Mouse (Mus musculus) limb, embryonic 15.5 days (tissue): ENCODE data around the gene Hoxb3. TPM values are rescaled to one million over a fixed set of nuclear protein-coding genes. Genes with fewer than 3 reads are reported as not detected.

Source experiments
- ATAC-seq: fragments of 200-750 bp; cut with Nextera tagmentation; 2 replicates; pipeline ENCODE4 v1.8.0; 2017; ENCODE audit warnings: low read depth, moderate TSS enrichment; ENCODE audit not compliant: insufficient number of reproducible peaks, low FRiP score, low TSS enrichment
- H3K27ac ChIP-seq: fragments of 300-500 bp; sonication (generic); 2 replicates; pipeline ENCODE4 v1.5.1; 2015; ENCODE audit warnings: moderate library complexity, mild to moderate bottlenecking, inconsistent platforms
- H3K27me3 ChIP-seq: fragments of 300-500 bp; sonication (generic); 2 replicates; pipeline ENCODE4 v1.6.1; 2015; ENCODE audit warnings: inconsistent platforms
- H3K36me3 ChIP-seq: fragments of 300-500 bp; sonication (generic); 2 replicates; pipeline ENCODE4 v1.6.1; 2015; ENCODE audit warnings: inconsistent platforms
- H3K4me1 ChIP-seq: fragments of 300-500 bp; sonication (generic); 2 replicates; pipeline ENCODE4 v1.6.1; 2015; ENCODE audit warnings: inconsistent platforms
- H3K4me2 ChIP-seq: fragments of 300-500 bp; sonication (generic); 2 replicates; pipeline ENCODE4 v1.6.1; 2015; ENCODE audit warnings: mild to moderate bottlenecking, inconsistent platforms
- H3K4me3 ChIP-seq: fragments of 300-500 bp; sonication (generic); 2 replicates; pipeline ENCODE4 v1.5.1; 2015; ENCODE audit warnings: mild to moderate bottlenecking, inconsistent platforms
- H3K9ac ChIP-seq: fragments of 300-500 bp; sonication (generic); 2 replicates; pipeline ENCODE4 v1.6.1; 2015; ENCODE audit warnings: inconsistent platforms
- H3K9me3 ChIP-seq: fragments of 300-500 bp; sonication (generic); 2 replicates; pipeline ENCODE4 v1.6.1; 2016; ENCODE audit warnings: inconsistent platforms
- WGBS: fragments of 180-500 bp; shearing (Covaris S2); methylation state at CpG from one replicate; pipeline ENCODE4 v1.1.7; 2015; 5-methylcytosine and 5-hydroxymethylcytosine counted together
- polyA plus RNA-seq: library from polyadenylated mRNA; unstranded; fragments of >200 nt; fragmentation: Nextera tagmentation; extraction: Ambion mirVana; gene quantifications from 2 replicates; pipeline ENCODE4 v1.2.1, GENCODE M21; 2015

Gene Hoxb3
- polyA plus RNA-seq, 1 experiment from 2014 or later = 0.23 TPM

- H3K9ac ChIP-seq = no peak overlapping the region
- no peaks in the 10 kb centered on the region for H3K36me3 ChIP-seq
- H3K4me1 ChIP-seq = peaks cover 23% of the 10 kb centered on the region
- WGBS = under 1% methylated on average over 49 of the region's 49 CpGs
- H3K27me3 ChIP-seq = peaks cover 98% of the 10 kb centered on the region
- H3K4me2 ChIP-seq = peak overlapping the region; percentile 52
- ATAC-seq = no peak
- no peak overlapping the region for H3K27ac ChIP-seq
- H3K9me3 ChIP-seq = no peaks in the 10 kb centered on the region
- H3K4me3 ChIP-seq = peak overlapping the region; percentile 22
Observed at GRCm38 (mm10) chr11:96282795-96283430, 40.2 kb upstream of the Hoxb3 start.

GRCm38 (mm10) chr11:96284041-96284749 is 38.9 kb upstream of the Hoxb3 start:
- Histone ChIP-seq H3K4me2 (peak overlapping the region; percentile 52), H3K36me3 (no peaks in the 10 kb centered on the region), H3K27me3 (peaks cover 97% of the 10 kb centered on the region), H3K4me3 (peak overlapping the region; percentile 36), H3K27ac (peak overlapping the region; percentile 35; the same call in 1 of the 2 replicates), H3K9ac (peak overlapping the region; percentile 7; the same call in 1 of the 2 replicates), H3K9me3 (no peaks in the 10 kb centered on the region), H3K4me1 (peaks cover 23% of the 10 kb centered on the region)
- no peak for ATAC-seq
- 1% methylated on average over 48 of the region's 49 CpGs for WGBS

DNA sequence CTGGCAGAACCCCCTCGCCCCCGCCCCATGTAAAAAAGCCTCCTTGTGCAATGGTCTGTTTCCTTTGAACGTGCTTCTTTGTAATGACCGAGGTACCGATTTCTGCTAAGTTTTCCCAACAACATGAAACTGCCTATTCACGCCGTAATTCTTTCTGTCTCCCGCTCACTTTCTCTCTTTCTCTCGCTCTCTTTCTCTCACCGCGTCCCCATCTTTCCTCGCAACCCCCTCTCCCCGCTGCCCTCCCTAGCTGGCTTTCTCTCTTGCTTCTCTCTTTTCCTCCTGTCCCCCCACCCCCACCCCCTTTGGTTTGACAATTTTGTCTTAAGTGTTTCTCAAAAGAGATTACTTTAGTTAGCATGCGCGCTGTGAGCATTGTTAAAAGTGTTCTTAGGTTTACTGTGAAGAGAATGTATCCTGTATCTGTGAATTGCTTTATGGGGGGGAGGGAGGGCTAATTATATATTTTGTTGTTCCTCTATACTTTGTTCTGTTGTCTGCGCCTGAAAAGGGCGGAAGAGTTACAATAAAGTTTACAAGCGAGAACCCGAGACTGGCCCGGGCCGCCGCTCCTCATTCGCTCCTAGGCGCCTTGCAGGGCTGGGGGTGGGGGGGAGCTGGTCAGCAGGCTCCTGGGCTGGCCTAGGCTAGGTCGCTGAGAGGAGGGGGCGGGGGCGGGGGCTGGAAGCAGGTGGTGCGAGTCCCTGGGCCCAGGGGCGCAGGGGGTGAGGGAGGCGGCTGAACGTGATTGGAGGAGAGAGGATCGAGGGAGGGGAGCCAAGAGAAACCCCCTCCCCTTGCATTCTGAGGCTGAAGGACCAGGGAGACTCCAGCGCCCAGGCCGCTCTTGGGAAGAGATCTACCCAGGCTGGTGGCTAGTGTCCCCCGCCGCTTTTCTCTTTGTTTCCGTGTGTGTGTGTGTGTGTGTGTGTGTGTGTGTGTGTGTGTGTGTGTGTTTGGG is 38.1 kb upstream of the Hoxb3 start:
- no peak overlapping the region for H3K9ac ChIP-seq
- H3K4me2 ChIP-seq = peak overlapping the region; percentile 52
- H3K9me3 ChIP-seq = no peaks in the 10 kb centered on the region
- no peak overlapping the region for H3K27ac ChIP-seq
- peaks cover 97% of the 10 kb centered on the region for H3K27me3 ChIP-seq
- peaks cover 23% of the 10 kb centered on the region for H3K4me1 ChIP-seq
- WGBS = 1% methylated on average over 34 of the region's 37 CpGs
- H3K36me3 ChIP-seq = no peaks in the 10 kb centered on the region
- H3K4me3 ChIP-seq = peak overlapping the region; percentile 36
- peak; percentile 45; the same call in 1 of the 2 replicates for ATAC-seq

- Histone ChIP-seq H3K9me3 (no peaks in the 10 kb centered on the region), H3K36me3 (no peaks in the 10 kb centered on the region), H3K4me3 (peak within 1 kb of the TSS; percentile 36), H3K4me2 (peak within 1 kb of the TSS; percentile 52), H3K9ac (no peak within 1 kb of the TSS), H3K4me1 (peaks cover 23% of the 10 kb centered on the region), H3K27ac (peak within 1 kb of the TSS; percentile 44), H3K27me3 (peaks cover 98% of the 10 kb centered on the region)
- WGBS = 1% methylated on average over 43 of the region's 43 CpGs
- ATAC-seq = no peak
Observed at GRCm38 (mm10) chr11:96285771-96286738, 37.1 kb upstream of the Hoxb3 start, which contains the start of gene Hoxb7. Hoxb7 (plus strand) TSS chr11:96286623.

- no peak for ATAC-seq
- Histone ChIP-seq H3K4me3 (peak overlapping the region; percentile 33), H3K27me3 (peaks cover 97% of the 10 kb centered on the region), H3K4me1 (peaks cover 28% of the 10 kb centered on the region), H3K4me2 (peak overlapping the region; percentile 32), H3K36me3 (no peaks in the 10 kb centered on the region), H3K9me3 (no peaks in the 10 kb centered on the region), H3K9ac (no peak overlapping the region), H3K27ac (no peak overlapping the region)
- WGBS = under 1% methylated on average over 55 of the region's 55 CpGs
Observed at GRCm38 (mm10) chr11:96286739-96287385, 36.3 kb upstream of the Hoxb3 start.

DNA sequence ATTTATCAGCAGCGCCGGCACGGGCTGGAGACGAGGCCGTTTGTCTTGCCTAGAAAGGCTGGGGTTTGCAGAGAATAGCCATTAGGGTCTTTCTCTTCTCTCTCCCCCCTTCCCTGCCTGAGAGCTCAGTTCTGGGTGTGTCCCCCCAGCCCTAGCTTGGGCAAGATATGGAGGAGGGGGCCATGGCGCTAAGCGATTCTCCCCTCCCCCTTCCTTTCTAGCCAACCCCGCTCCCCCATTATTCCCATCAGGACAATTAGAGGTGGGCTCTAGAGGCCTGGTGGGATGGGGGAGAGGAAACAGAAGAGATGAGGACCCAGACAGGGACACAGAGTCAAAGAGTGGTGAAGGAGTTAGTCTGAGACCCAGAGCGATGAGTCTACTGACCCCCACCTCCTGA is 35.7 kb upstream of the Hoxb3 start:
- Histone ChIP-seq H3K4me3 (peak overlapping the region; percentile 33), H3K4me1 (peaks cover 28% of the 10 kb centered on the region), H3K4me2 (peak overlapping the region; percentile 32; the same call in 1 of the 2 replicates), H3K9ac (no peak overlapping the region), H3K36me3 (no peaks in the 10 kb centered on the region), H3K9me3 (no peaks in the 10 kb centered on the region), H3K27me3 (peaks cover 97% of the 10 kb centered on the region), H3K27ac (no peak overlapping the region)
- no peak for ATAC-seq
- 4% methylated on average over 9 of the region's 9 CpGs for WGBS

GRCm38 (mm10) chr11:96288455-96289221 is 34.5 kb upstream of the Hoxb3 start:
- H3K27ac ChIP-seq = no peak overlapping the region
- ATAC-seq = no peak
- H3K4me2 ChIP-seq = no peak overlapping the region
- peaks cover 97% of the 10 kb centered on the region for H3K27me3 ChIP-seq
- peaks cover 22% of the 10 kb centered on the region for H3K4me1 ChIP-seq
- no peaks in the 10 kb centered on the region for H3K36me3 ChIP-seq
- no peak overlapping the region for H3K9ac ChIP-seq
- no peaks in the 10 kb centered on the region for H3K9me3 ChIP-seq
- WGBS = 35% methylated on average over 1 of the region's 1 CpGs
- no peak overlapping the region for H3K4me3 ChIP-seq

GRCm38 (mm10) chr11:96289293-96289692 is 33.8 kb upstream of the Hoxb3 start:
- H3K4me1 ChIP-seq = peaks cover 18% of the 10 kb centered on the region
- WGBS = 26% methylated on average over 21 of the region's 21 CpGs
- no peak overlapping the region for H3K27ac ChIP-seq

DNA sequence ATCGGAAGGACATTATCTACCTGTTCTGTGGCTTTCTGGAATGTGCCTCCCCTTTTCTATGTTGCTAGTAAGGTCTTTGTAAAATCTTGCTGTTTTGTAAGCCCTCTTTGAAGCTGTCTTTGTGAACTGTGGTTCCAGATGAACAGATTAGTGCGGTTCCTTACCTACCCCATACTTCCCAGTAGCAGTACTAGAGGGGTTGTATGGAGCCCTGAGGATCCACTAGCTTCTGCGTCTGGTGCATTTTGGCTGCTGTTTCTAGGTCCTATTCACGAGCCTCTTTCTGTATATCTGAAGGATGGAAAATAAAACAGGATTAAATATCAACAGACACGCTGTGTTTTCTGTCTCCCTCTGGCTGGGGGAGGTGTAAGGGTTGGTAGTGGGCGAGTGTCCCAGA is 33.3 kb upstream of the Hoxb3 start:
- H3K4me3 ChIP-seq = no peak overlapping the region
- 29% methylated on average over 6 of the region's 6 CpGs for WGBS
- H3K4me2 ChIP-seq = no peak overlapping the region
- peaks cover 97% of the 10 kb centered on the region for H3K27me3 ChIP-seq
- no peak overlapping the region for H3K9ac ChIP-seq
- H3K4me1 ChIP-seq = peaks cover 16% of the 10 kb centered on the region
- no peaks in the 10 kb centered on the region for H3K9me3 ChIP-seq
- ATAC-seq = no peak
- H3K27ac ChIP-seq = no peak overlapping the region
- no peaks in the 10 kb centered on the region for H3K36me3 ChIP-seq

More at GRCm38 (mm10) chr11:96289293-96289692, 33.8 kb upstream of the Hoxb3 start:
- ATAC-seq = no peak
- H3K36me3 ChIP-seq = no peaks in the 10 kb centered on the region
- peaks cover 97% of the 10 kb centered on the region for H3K27me3 ChIP-seq
- no peaks in the 10 kb centered on the region for H3K9me3 ChIP-seq
- no peak overlapping the region for H3K9ac ChIP-seq
- H3K4me2 ChIP-seq = no peak overlapping the region
- H3K4me3 ChIP-seq = no peak overlapping the region
